Mouse (Mus musculus) olfactory bulb, adult 2 months (tissue): ENCODE data around the gene Sstr2.

Source experiments
- CTCF ChIP-seq: fragments of 200-500 bp; IDR thresholded peaks from 2 replicates; pipeline ENCODE4 v1.5.1; 2012; ENCODE audit warnings: low read depth, mild to moderate bottlenecking, low read length, moderate library complexity; ENCODE audit not compliant: insufficient read depth
- POLR2A ChIP-seq: fragments of 200-500 bp; IDR thresholded peaks from 2 replicates; pipeline ENCODE4 v1.6.1; 2012; ENCODE audit warnings: mild to moderate bottlenecking, low read depth, low read length, moderate library complexity; ENCODE audit not compliant: insufficient read depth

DNA sequence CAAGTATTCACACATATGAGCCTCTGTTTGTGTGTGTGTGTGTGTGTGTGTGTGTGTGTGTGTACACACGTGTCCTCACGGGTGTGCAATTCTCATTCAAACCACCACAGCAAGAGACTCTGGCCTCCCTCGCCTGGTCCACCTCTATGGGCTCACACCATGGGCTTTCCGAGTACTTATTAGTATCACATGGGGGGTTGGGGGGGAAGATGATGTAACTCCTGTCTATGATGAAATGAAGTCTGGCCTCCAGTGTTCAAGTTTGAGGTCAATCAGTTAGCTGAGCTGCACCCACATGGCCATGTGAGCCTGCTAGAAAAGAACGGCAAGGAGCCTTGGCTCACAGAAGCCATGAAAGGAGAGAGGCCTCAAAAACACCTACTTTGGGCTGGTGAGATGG, 14.3 kb downstream of the Sstr2 start:
- TF ChIP-seq POLR2A (no peak), CTCF (no peak)
